Mouse (Mus musculus) embryonic fibroblast, embryonic 13.5 days (primary cell): Measurements from ENCODE around the gene Dgcr2.
A peak's percentile ranks its signal among the peaks of the same experiment; 100 is the strongest.

Source experiments
- CTCF ChIP-seq: IDR thresholded peaks from 2 replicates; pipeline ENCODE4 v1.5.1; 2011; ENCODE audit warnings: mild to moderate bottlenecking, control low read depth, low read length, moderate library complexity, borderline replicate concordance; ENCODE audit not compliant: insufficient read depth
- POLR2A ChIP-seq: IDR thresholded peaks from 2 replicates; pipeline ENCODE4 v1.6.1; 2011; ENCODE audit warnings: low read depth, mild to moderate bottlenecking, control low read depth, low read length, moderate library complexity

DNA sequence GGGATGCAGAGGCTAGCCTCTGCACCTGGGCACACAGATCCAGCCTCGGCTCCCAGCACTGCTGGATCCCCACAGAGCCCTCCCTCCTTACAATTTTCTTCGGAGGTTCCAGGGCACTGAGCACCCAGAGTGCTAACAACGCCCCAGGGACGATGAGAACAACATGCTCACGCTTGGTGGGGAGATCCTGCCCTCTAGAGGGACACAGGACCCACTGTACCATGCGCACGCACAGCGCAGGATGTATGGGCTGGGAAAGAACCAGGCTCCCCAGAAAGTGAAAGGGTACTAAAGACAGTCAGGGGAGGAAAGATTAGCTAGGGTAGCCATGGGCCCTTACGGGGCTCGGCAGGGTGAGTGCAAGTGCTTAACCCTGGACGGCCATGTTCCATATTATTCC, 66.6 kb downstream of the Dgcr2 start:
- TF ChIP-seq POLR2A (no peak), CTCF (peak; percentile 88; the same call in 1 of the 2 replicates)
